Mouse (Mus musculus): Measurements from ENCODE around the gene Slc39a11. TPM values are rescaled to one million over a fixed set of nuclear protein-coding genes. Genes with fewer than 3 reads are reported as not detected.
A peak's percentile ranks its signal among the peaks of the same experiment; 100 is the strongest.

Slc39a11 gene
- polyA plus RNA-seq, 1 experiment from 2014 or later: 17.8 TPM

- DNase-seq (ENCODE audit: low spot score, missing footprints): no peak
- 93% methylated on average over 15 of the region's 15 CpGs for WGBS
- no peak for ATAC-seq (ENCODE audit: low FRiP score)
- Histone ChIP-seq H3K36me3 (ENCODE audit: control insufficient read depth, insufficient read depth, low read length) (peaks cover 37% of the 10 kb centered on the region), H3K9me3 (ENCODE audit: control insufficient read depth, low read length) (no peaks in the 10 kb centered on the region), H3K4me2 (no peak overlapping the region), H3K27ac (ENCODE audit: low read depth, low read length) (no peak overlapping the region), H3K9ac (ENCODE audit: low read length) (no peak overlapping the region), H3K4me1 (ENCODE audit: control insufficient read depth, insufficient read depth, low read length) (peaks cover 10% of the 10 kb centered on the region; the same call in 1 of the 2 replicates), H3K4me3 (ENCODE audit: low read depth, low read length) (no peak overlapping the region), H3K27me3 (ENCODE audit: control insufficient read depth, insufficient read depth, low read length) (no peaks in the 10 kb centered on the region)
Observed at GRCm38 (mm10) chr11:113654105-113654504, 4.2 kb upstream of the Slc39a11 start.

GRCm38 (mm10) chr11:113652516-113652915, 2.6 kb upstream of the Slc39a11 start:
- no peak overlapping the region for H3K4me3 ChIP-seq (ENCODE audit: low read depth, low read length)
- H3K4me2 ChIP-seq: no peak overlapping the region
- H3K4me1 ChIP-seq (ENCODE audit: control insufficient read depth, insufficient read depth, low read length): peaks cover 13% of the 10 kb centered on the region; the same call in 1 of the 2 replicates
- 92% methylated on average over 6 of the region's 6 CpGs for WGBS
- no peaks in the 10 kb centered on the region for H3K27me3 ChIP-seq (ENCODE audit: control insufficient read depth, insufficient read depth, low read length)
- no peak overlapping the region for H3K9ac ChIP-seq (ENCODE audit: low read length)
- H3K9me3 ChIP-seq (ENCODE audit: control insufficient read depth, low read length): no peaks in the 10 kb centered on the region
- DNase-seq (ENCODE audit: low spot score, missing footprints) (no peak), ATAC-seq (ENCODE audit: low FRiP score) (no peak)
- H3K36me3 ChIP-seq (ENCODE audit: control insufficient read depth, insufficient read depth, low read length): peaks cover 30% of the 10 kb centered on the region
- no peak overlapping the region for H3K27ac ChIP-seq (ENCODE audit: low read depth, low read length)

- no peaks in the 10 kb centered on the region; the same call in 1 of the 2 replicates for H3K27me3 ChIP-seq (ENCODE audit: control insufficient read depth, insufficient read depth, low read length)
- peak; percentile 93 for DNase-seq (ENCODE audit: low spot score, missing footprints)
- no peak overlapping the region for H3K4me3 ChIP-seq (ENCODE audit: low read depth, low read length)
- ATAC-seq (ENCODE audit: low FRiP score): no peak
- WGBS: 46% methylated on average over 8 of the region's 8 CpGs
- no peak overlapping the region for H3K4me2 ChIP-seq
- peaks cover 26% of the 10 kb centered on the region for H3K36me3 ChIP-seq (ENCODE audit: control insufficient read depth, insufficient read depth, low read length)
- no peaks in the 10 kb centered on the region for H3K9me3 ChIP-seq (ENCODE audit: control insufficient read depth, low read length)
- 0 out of 2 replicates have a peak overlapping the region, but pooled peaks have one; percentile 48 for H3K27ac ChIP-seq (ENCODE audit: low read depth, low read length)
- H3K9ac ChIP-seq (ENCODE audit: low read length): no peak overlapping the region
- peaks cover 13% of the 10 kb centered on the region; the same call in 1 of the 2 replicates for H3K4me1 ChIP-seq (ENCODE audit: control insufficient read depth, insufficient read depth, low read length)
Observed at GRCm38 (mm10) chr11:113651907-113652273, 2.0 kb upstream of the Slc39a11 start.

- DNase-seq (ENCODE audit: low spot score, missing footprints): no peak
- H3K4me3 ChIP-seq (ENCODE audit: low read depth, low read length): no peak overlapping the region
- WGBS: 72% methylated on average over 22 of the region's 22 CpGs
Observed at GRCm38 (mm10) chr11:113651206-113651906, 1.5 kb upstream of the Slc39a11 start.

GRCm38 (mm10) chr11:113648690-113649352, 1.1 kb downstream of the Slc39a11 start, which contains the start of gene Cog1:
Gene Cog1 (plus strand): TSS chr11:113649169.
- Histone ChIP-seq H3K4me2 (peak within 1 kb of the TSS; percentile 69), H3K9me3 (ENCODE audit: control insufficient read depth, low read length) (no peaks in the 10 kb centered on the region), H3K4me3 (ENCODE audit: low read depth, low read length) (peak within 1 kb of the TSS; percentile 94), H3K27me3 (ENCODE audit: control insufficient read depth, insufficient read depth, low read length) (no peaks in the 10 kb centered on the region; the same call in 1 of the 2 replicates), H3K36me3 (ENCODE audit: control insufficient read depth, insufficient read depth, low read length) (peaks cover 5% of the 10 kb centered on the region; the same call in 1 of the 2 replicates), H3K4me1 (ENCODE audit: control insufficient read depth, insufficient read depth, low read length) (peaks cover 13% of the 10 kb centered on the region; the same call in 1 of the 2 replicates), H3K9ac (ENCODE audit: low read length) (peak within 1 kb of the TSS; percentile 96), H3K27ac (ENCODE audit: low read depth, low read length) (peak within 1 kb of the TSS; percentile 87)
- ATAC-seq (ENCODE audit: low FRiP score): no peak; the same call in 1 of the 2 replicates
- DNase-seq (ENCODE audit: low spot score, missing footprints): peak; percentile 90
- WGBS: 38% methylated on average over 26 of the region's 26 CpGs

More at GRCm38 (mm10) chr11:113651206-113651906, 1.5 kb upstream of the Slc39a11 start:
- no peak overlapping the region for H3K9ac ChIP-seq (ENCODE audit: low read length)
- no peaks in the 10 kb centered on the region for H3K9me3 ChIP-seq (ENCODE audit: control insufficient read depth, low read length)
- peak overlapping the region; percentile 71 for H3K27ac ChIP-seq (ENCODE audit: low read depth, low read length)
- peak overlapping the region; percentile 69; the same call in 1 of the 2 replicates for H3K4me2 ChIP-seq
- peaks cover 13% of the 10 kb centered on the region; the same call in 1 of the 2 replicates for H3K4me1 ChIP-seq (ENCODE audit: control insufficient read depth, insufficient read depth, low read length)
- no peaks in the 10 kb centered on the region; the same call in 1 of the 2 replicates for H3K27me3 ChIP-seq (ENCODE audit: control insufficient read depth, insufficient read depth, low read length)
- no peak for ATAC-seq (ENCODE audit: low FRiP score)
- peaks cover 23% of the 10 kb centered on the region for H3K36me3 ChIP-seq (ENCODE audit: control insufficient read depth, insufficient read depth, low read length)

- Histone ChIP-seq H3K4me1 (ENCODE audit: control insufficient read depth, insufficient read depth, low read length) (peaks cover 13% of the 10 kb centered on the region; the same call in 1 of the 2 replicates), H3K4me3 (ENCODE audit: low read depth, low read length) (no peak overlapping the region), H3K36me3 (ENCODE audit: control insufficient read depth, insufficient read depth, low read length) (0 out of 2 replicates have a peak, but pooled peaks cover 4% of the 10 kb centered on the region), H3K27me3 (ENCODE audit: control insufficient read depth, insufficient read depth, low read length) (no peaks in the 10 kb centered on the region; the same call in 1 of the 2 replicates), H3K9ac (ENCODE audit: low read length) (peak overlapping the region; percentile 44; the same call in 1 of the 2 replicates), H3K27ac (ENCODE audit: low read depth, low read length) (no peak overlapping the region), H3K4me2 (0 out of 2 replicates have a peak overlapping the region, but pooled peaks have one; percentile 6), H3K9me3 (ENCODE audit: control insufficient read depth, low read length) (no peaks in the 10 kb centered on the region)
- ATAC-seq (ENCODE audit: low FRiP score) (peak; percentile 7; the same call in 1 of the 2 replicates), DNase-seq (ENCODE audit: low spot score, missing footprints) (peak; percentile 99)
- 2% methylated on average over 15 of the region's 15 CpGs for WGBS
Observed at GRCm38 (mm10) chr11:113648152-113648551, 1.7 kb downstream of the Slc39a11 start.

GRCm38 (mm10) chr11:113645181-113645580, 4.7 kb downstream of the Slc39a11 start:
- Histone ChIP-seq H3K4me1 (ENCODE audit: control insufficient read depth, insufficient read depth, low read length) (peaks cover 6% of the 10 kb centered on the region; the same call in 1 of the 2 replicates), H3K27me3 (ENCODE audit: control insufficient read depth, insufficient read depth, low read length) (no peaks in the 10 kb centered on the region; the same call in 1 of the 2 replicates), H3K4me2 (no peak overlapping the region), H3K36me3 (ENCODE audit: control insufficient read depth, insufficient read depth, low read length) (no peaks in the 10 kb centered on the region), H3K27ac (ENCODE audit: low read depth, low read length) (no peak overlapping the region), H3K9me3 (ENCODE audit: control insufficient read depth, low read length) (no peaks in the 10 kb centered on the region), H3K4me3 (ENCODE audit: low read depth, low read length) (no peak overlapping the region), H3K9ac (ENCODE audit: low read length) (no peak overlapping the region)
- no peak for DNase-seq (ENCODE audit: low spot score, missing footprints)
- ATAC-seq (ENCODE audit: low FRiP score): no peak
- 90% methylated on average over 3 of the region's 3 CpGs for WGBS

- WGBS: 93% methylated on average over 12 of the region's 12 CpGs
- no peak overlapping the region for H3K4me3 ChIP-seq (ENCODE audit: low read depth, low read length)
- H3K9me3 ChIP-seq (ENCODE audit: control insufficient read depth, low read length): no peaks in the 10 kb centered on the region
- ATAC-seq (ENCODE audit: low FRiP score): no peak
- no peak overlapping the region for H3K4me2 ChIP-seq
- no peak overlapping the region for H3K9ac ChIP-seq (ENCODE audit: low read length)
- H3K27me3 ChIP-seq (ENCODE audit: control insufficient read depth, insufficient read depth, low read length): no peaks in the 10 kb centered on the region
- no peak for DNase-seq (ENCODE audit: low spot score, missing footprints)
- no peaks in the 10 kb centered on the region for H3K36me3 ChIP-seq (ENCODE audit: control insufficient read depth, insufficient read depth, low read length)
- H3K27ac ChIP-seq (ENCODE audit: low read depth, low read length): no peak overlapping the region
- no peaks in the 10 kb centered on the region for H3K4me1 ChIP-seq (ENCODE audit: control insufficient read depth, insufficient read depth, low read length)
Observed at GRCm38 (mm10) chr11:113638680-113639079, 11.2 kb downstream of the Slc39a11 start.

All from midbrain, embryonic 11.5 days (tissue).